Mouse (Mus musculus) midbrain, postnatal 0 days (tissue): Measurements from ENCODE around the gene Lrrc8c. TPM values are rescaled to one million over a fixed set of nuclear protein-coding genes. Genes with fewer than 3 reads are reported as not detected.

Experiments
- ATAC-seq: fragments of 200-750 bp; cut with Nextera tagmentation; 2 replicates; pipeline ENCODE4 v1.8.0; 2017; ENCODE audit warnings: moderate number of reproducible peaks, mild to moderate bottlenecking, moderate TSS enrichment, moderate library complexity; ENCODE audit not compliant: low FRiP score
- DNase-seq: peaks from one replicate; pipeline ENCODE4 v3.0.0-alpha.2; 2015; ENCODE audit warnings: low spot score
- H3K27ac ChIP-seq: fragments of 300-500 bp; sonication (generic); 2 replicates; pipeline ENCODE4 v1.5.1; 2014; ENCODE audit warnings: low read depth, mild to moderate bottlenecking, low read length, mixed read lengths
- H3K27me3 ChIP-seq: fragments of 300-500 bp; sonication (generic); 2 replicates; pipeline ENCODE4 v1.6.1; 2014; ENCODE audit warnings: low read length, control low read depth, mixed read lengths; ENCODE audit not compliant: insufficient read depth
- H3K36me3 ChIP-seq: fragments of 300-500 bp; sonication (generic); 2 replicates; pipeline ENCODE4 v1.6.1; 2014; ENCODE audit warnings: low read length, control low read depth, mixed read lengths; ENCODE audit not compliant: insufficient read depth
- H3K4me1 ChIP-seq: fragments of 300-500 bp; sonication (generic); 2 replicates; pipeline ENCODE4 v1.6.1; 2014; ENCODE audit warnings: mild to moderate bottlenecking, control low read depth, antibody characterized with exemption, low read length, mixed read lengths; ENCODE audit not compliant: insufficient read depth
- H3K4me2 ChIP-seq: fragments of 300-500 bp; sonication (generic); 2 replicates; pipeline ENCODE4 v1.6.1; 2014; ENCODE audit warnings: low read depth, mild to moderate bottlenecking, low read length, mixed read lengths; ENCODE audit not compliant: poor library complexity, severe bottlenecking
- H3K4me3 ChIP-seq: fragments of 300-500 bp; sonication (generic); 2 replicates; pipeline ENCODE4 v1.5.1; 2014; ENCODE audit warnings: low read depth, mild to moderate bottlenecking, low read length, moderate library complexity
- H3K9ac ChIP-seq: fragments of 300-500 bp; sonication (generic); replicated peaks from 2 replicates; pipeline ENCODE4 v1.6.1; 2014; ENCODE audit warnings: mild to moderate bottlenecking, low read length, moderate library complexity, mixed read lengths; ENCODE audit not compliant: poor library complexity, severe bottlenecking
- H3K9me3 ChIP-seq: fragments of 300-500 bp; sonication (generic); 2 replicates; pipeline ENCODE4 v1.6.1; 2016; ENCODE audit warnings: low read length, control low read depth
- CTCF ChIP-seq: IDR thresholded peaks from 2 replicates; pipeline ENCODE4 v1.5.1; 2016; ENCODE audit warnings: antibody characterized with exemption, mild to moderate bottlenecking
- WGBS: fragments of 180-500 bp; shearing (Covaris S2); extraction: QIAGEN DNeasy Blood & Tissue Kit; methylation state at CpG from one replicate; pipeline ENCODE4 v1.1.7; 2014; 5-methylcytosine and 5-hydroxymethylcytosine counted together
- polyA plus RNA-seq: library from polyadenylated mRNA; unstranded; fragments of >200 nt; fragmentation: Nextera tagmentation; extraction: Ambion mirVana; gene quantifications from 2 replicates; pipeline ENCODE4 v1.2.1, GENCODE M21; 2015
- total RNA-seq: library from RNA; depleted of rRNA; stranded (reverse); fragments of >200 nt; gene quantifications from 2 replicates; pipeline ENCODE4 v1.2.3, GENCODE M21; 2014

Lrrc8c gene
- total and polyA plus RNA-seq, 2 experiments from 2014 or later, result 11.6 to 14.7 TPM

- no peaks in the 10 kb centered on the region for H3K36me3 ChIP-seq
- no peaks in the 10 kb centered on the region for H3K27me3 ChIP-seq
- H3K9me3 ChIP-seq, result no peaks in the 10 kb centered on the region
- no peak overlapping the region for H3K4me2 ChIP-seq
- TF ChIP-seq CTCF, result no peak
- DNase-seq (no peak), ATAC-seq (no peak)
- H3K4me3 ChIP-seq, result no peak overlapping the region
- no peak overlapping the region for H3K27ac ChIP-seq
- 100% methylated on average over 1 of the region's 1 CpGs for WGBS
- no peak overlapping the region for H3K9ac ChIP-seq
- no peaks in the 10 kb centered on the region for H3K4me1 ChIP-seq
These were observed 32.6 kb downstream of the Lrrc8c start for GRCm38 (mm10) chr5:105551808-105552207.

- 93% methylated on average over 6 of the region's 6 CpGs for WGBS
- DNase-seq (no peak), ATAC-seq (no peak)
- Histone ChIP-seq H3K4me3 (no peak overlapping the region), H3K4me1 (0 out of 2 replicates have a peak, but pooled peaks cover 2% of the 10 kb centered on the region), H3K9me3 (no peaks in the 10 kb centered on the region), H3K27me3 (no peaks in the 10 kb centered on the region), H3K4me2 (no peak overlapping the region), H3K36me3 (no peaks in the 10 kb centered on the region), H3K9ac (no peak overlapping the region), H3K27ac (no peak overlapping the region)
- no peak for TF ChIP-seq CTCF
These were observed 37.1 kb downstream of the Lrrc8c start for GRCm38 (mm10) chr5:105556291-105556690.

GRCm38 (mm10) chr5:105557346-105557745 is 38.2 kb downstream of the Lrrc8c start:
- Histone ChIP-seq H3K27ac (peak overlapping the region; percentile 43; the same call in 1 of the 2 replicates), H3K9me3 (no peaks in the 10 kb centered on the region), H3K4me1 (0 out of 2 replicates have a peak, but pooled peaks cover 2% of the 10 kb centered on the region), H3K9ac (no peak overlapping the region), H3K27me3 (no peaks in the 10 kb centered on the region), H3K36me3 (no peaks in the 10 kb centered on the region), H3K4me3 (no peak overlapping the region), H3K4me2 (no peak overlapping the region)
- TF ChIP-seq CTCF, result no peak
- no peak for DNase-seq
- 85% methylated on average over 3 of the region's 3 CpGs for WGBS
- ATAC-seq, result peak; percentile 72; the same call in 1 of the 2 replicates

GRCm38 (mm10) chr5:105557777-105558240 is 38.6 kb downstream of the Lrrc8c start:
- ATAC-seq (peak; percentile 90), DNase-seq (peak; percentile 85)
- Histone ChIP-seq H3K9me3 (no peaks in the 10 kb centered on the region), H3K27me3 (no peaks in the 10 kb centered on the region), H3K4me3 (no peak overlapping the region), H3K27ac (peak overlapping the region; percentile 59), H3K4me1 (0 out of 2 replicates have a peak, but pooled peaks cover 2% of the 10 kb centered on the region), H3K4me2 (no peak overlapping the region), H3K9ac (no peak overlapping the region), H3K36me3 (no peaks in the 10 kb centered on the region)
- WGBS, result 14% methylated on average over 4 of the region's 4 CpGs
- TF ChIP-seq CTCF, result no peak

- Histone ChIP-seq H3K9me3 (no peaks in the 10 kb centered on the region), H3K4me2 (no peak overlapping the region), H3K4me3 (no peak overlapping the region), H3K27ac (peak overlapping the region; percentile 59), H3K36me3 (no peaks in the 10 kb centered on the region), H3K27me3 (no peaks in the 10 kb centered on the region), H3K4me1 (0 out of 2 replicates have a peak, but pooled peaks cover 2% of the 10 kb centered on the region), H3K9ac (no peak overlapping the region)
- no peak for TF ChIP-seq CTCF
- 92% methylated on average over 4 of the region's 4 CpGs for WGBS
- DNase-seq, result no peak
- ATAC-seq, result no peak
These were observed 39.3 kb downstream of the Lrrc8c start for GRCm38 (mm10) chr5:105558517-105558916.

GRCm38 (mm10) chr5:105561926-105562325 is 42.7 kb downstream of the Lrrc8c start:
- H3K4me2 ChIP-seq, result no peak overlapping the region
- H3K9ac ChIP-seq, result no peak overlapping the region
- ATAC-seq (no peak), DNase-seq (no peak)
- H3K4me3 ChIP-seq, result no peak overlapping the region
- 0 out of 2 replicates have a peak, but pooled peaks cover 2% of the 10 kb centered on the region for H3K4me1 ChIP-seq
- no peak for TF ChIP-seq CTCF
- no peaks in the 10 kb centered on the region for H3K27me3 ChIP-seq
- H3K27ac ChIP-seq, result no peak overlapping the region
- no peaks in the 10 kb centered on the region for H3K36me3 ChIP-seq
- no peaks in the 10 kb centered on the region for H3K9me3 ChIP-seq
